Mouse (Mus musculus) testis, adult 2 months (tissue): ENCODE data around the gene Atoh8.

Experiments used
- CTCF ChIP-seq: fragments of 200-500 bp; IDR thresholded peaks from 2 replicates; pipeline ENCODE4 v1.5.1; 2012; ENCODE audit warnings: low read depth, mild to moderate bottlenecking, inconsistent platforms, low read length, moderate library complexity; ENCODE audit not compliant: control insufficient read depth, insufficient read depth, insufficient replicate concordance
- POLR2A ChIP-seq: fragments of 200-500 bp; IDR thresholded peaks from 2 replicates; pipeline ENCODE4 v1.6.1; 2012; ENCODE audit warnings: low read depth, mild to moderate bottlenecking, inconsistent platforms, low read length, moderate library complexity; ENCODE audit not compliant: control insufficient read depth

DNA sequence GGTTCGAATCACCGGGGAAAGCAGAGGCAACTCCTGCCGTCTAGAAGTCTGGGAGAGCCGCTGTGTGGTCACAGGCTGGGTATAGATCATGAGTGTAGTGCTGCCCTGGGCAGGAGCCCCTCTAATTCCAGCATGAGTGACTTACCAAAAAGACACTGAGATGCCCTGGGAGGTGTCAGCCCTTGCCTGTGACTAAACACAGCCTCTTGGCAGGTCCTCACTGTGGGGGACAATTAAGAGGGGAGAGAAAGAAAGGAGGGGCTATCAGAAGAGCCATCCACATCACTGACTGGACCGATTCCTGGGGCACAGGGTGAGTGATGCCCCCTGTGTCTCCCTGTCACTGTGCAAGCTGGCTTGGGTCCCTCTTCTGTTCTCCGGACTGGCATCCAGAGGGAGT is 48.6 kb downstream of the Atoh8 start:
- TF ChIP-seq CTCF (no peak), POLR2A (no peak)
